Comparison of ENCODE assay signal across 13 mouse cellular contexts in the genomic region with DNA sequence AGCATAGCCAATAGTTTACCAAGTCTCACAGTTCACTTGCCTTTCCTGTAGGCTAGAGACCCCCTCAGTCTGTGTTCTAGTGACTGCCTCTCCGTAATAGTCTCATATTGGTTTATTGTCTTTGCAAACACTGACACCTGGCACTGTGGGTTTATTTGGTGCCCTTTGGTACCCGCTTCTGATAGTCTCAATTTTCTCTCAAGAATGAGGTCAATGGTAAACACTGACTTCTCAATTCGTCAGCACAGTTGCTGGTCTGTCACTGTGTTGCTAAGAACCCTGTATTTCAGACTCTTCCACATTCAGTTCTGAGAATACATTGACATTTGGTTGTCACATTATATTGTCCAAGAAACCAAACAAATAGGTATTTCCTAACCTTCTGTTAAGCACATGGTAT. TPM values are rescaled to one million over a fixed set of nuclear protein-coding genes. Genes with fewer than 3 reads are reported as not detected.
"Had no signal": no experiment of that assay in that cellular context is flagged by ENCODE, and none has a peak within 500 bp of the region (broad histone marks: within the 10 kb centered on the region; RNA-seq: fewer than 3 reads in every experiment).

No protein-coding gene starts in this region.

- H3K27me3 ChIP-seq: limb, embryonic 12.5 days; liver, embryonic 15.5 days; midbrain, embryonic 12.5 days had no signal

- ATAC-seq: midbrain, embryonic 16.5 days had no signal

- H3K36me3 ChIP-seq: limb, embryonic 12.5 days; liver, embryonic 15.5 days; midbrain, embryonic 12.5 days had no signal

- H3K4me2 ChIP-seq: limb, embryonic 12.5 days; liver, embryonic 15.5 days had no signal

- DNase-seq: kidney, postnatal 10 days; kidney, postnatal 4 days; liver; lung, adult 2 months; lung, postnatal 14 days; right cerebral cortex, postnatal 14 days; thymus, postnatal 36 days had no signal

- H3K27ac ChIP-seq: limb, embryonic 12.5 days; liver, embryonic 15.5 days; macrophage; midbrain, embryonic 12.5 days had no signal

- H3K9me3 ChIP-seq: limb, embryonic 12.5 days; liver, embryonic 15.5 days; midbrain, embryonic 12.5 days had no signal

- H3K9ac ChIP-seq: limb, embryonic 12.5 days; liver, embryonic 15.5 days; midbrain, embryonic 12.5 days had no signal

- H3K4me3 ChIP-seq: layer of hippocampus, adult 2 months; limb, embryonic 12.5 days; liver, embryonic 15.5 days; midbrain, embryonic 12.5 days had no signal

RNA-seq across cellular contexts. Expression of gene Ddc, which starts 9.9 kb away (rescaled TPM):
- polyA plus RNA-seq: macrophage had no signal
